Mouse (Mus musculus): Measurements from ENCODE around the gene Jakmip3. TPM values are rescaled to one million over a fixed set of nuclear protein-coding genes. Genes with fewer than 3 reads are reported as not detected.
A peak's percentile ranks its signal among the peaks of the same experiment; 100 is the strongest.

Jakmip3 gene
- polyA plus RNA-seq, 1 experiment from 2014 or later: 0.15 TPM

GRCm38 (mm10) chr7:139075054-139075794, 134.7 kb downstream of the Jakmip3 start:
- Histone ChIP-seq H3K4me1 (no peaks in the 10 kb centered on the region), H3K9ac (no peak overlapping the region), H3K4me2 (no peak overlapping the region), H3K27ac (no peak overlapping the region), H3K9me3 (no peaks in the 10 kb centered on the region), H3K27me3 (no peaks in the 10 kb centered on the region), H3K36me3 (no peaks in the 10 kb centered on the region), H3K4me3 (no peak overlapping the region)
- WGBS: 47% methylated on average over 14 of the region's 14 CpGs
- ATAC-seq (ENCODE audit: borderline replicate concordance, extremely low read depth, low FRiP score, low TSS enrichment): no peak

- WGBS: 17% methylated on average over 7 of the region's 7 CpGs
- H3K4me3 ChIP-seq: no peak overlapping the region
- no peak overlapping the region for H3K4me2 ChIP-seq
- no peak for ATAC-seq (ENCODE audit: borderline replicate concordance, extremely low read depth, low FRiP score, low TSS enrichment)
- no peaks in the 10 kb centered on the region for H3K4me1 ChIP-seq
- H3K9ac ChIP-seq: no peak overlapping the region
- H3K27ac ChIP-seq: no peak overlapping the region
- H3K36me3 ChIP-seq: no peaks in the 10 kb centered on the region
- 0 out of 2 replicates have a peak, but pooled peaks cover 4% of the 10 kb centered on the region for H3K27me3 ChIP-seq
- H3K9me3 ChIP-seq: no peaks in the 10 kb centered on the region
Observed at GRCm38 (mm10) chr7:139077283-139077682, 136.8 kb downstream of the Jakmip3 start.

GRCm38 (mm10) chr7:139078181-139078580, 137.7 kb downstream of the Jakmip3 start:
- Histone ChIP-seq H3K4me2 (no peak overlapping the region), H3K4me1 (no peaks in the 10 kb centered on the region), H3K9me3 (no peaks in the 10 kb centered on the region), H3K9ac (no peak overlapping the region), H3K4me3 (no peak overlapping the region), H3K27ac (no peak overlapping the region), H3K36me3 (no peaks in the 10 kb centered on the region), H3K27me3 (0 out of 2 replicates have a peak, but pooled peaks cover 8% of the 10 kb centered on the region)
- no peak for ATAC-seq (ENCODE audit: borderline replicate concordance, extremely low read depth, low FRiP score, low TSS enrichment)
- 41% methylated on average over 6 of the region's 6 CpGs for WGBS

- no peaks in the 10 kb centered on the region for H3K4me1 ChIP-seq
- H3K4me3 ChIP-seq: no peak overlapping the region
- no peaks in the 10 kb centered on the region for H3K9me3 ChIP-seq
- 0 out of 2 replicates have a peak, but pooled peaks cover 8% of the 10 kb centered on the region for H3K27me3 ChIP-seq
- 66% methylated on average over 7 of the region's 7 CpGs for WGBS
- ATAC-seq (ENCODE audit: borderline replicate concordance, extremely low read depth, low FRiP score, low TSS enrichment): no peak
- H3K4me2 ChIP-seq: no peak overlapping the region
- no peak overlapping the region for H3K27ac ChIP-seq
- no peaks in the 10 kb centered on the region for H3K36me3 ChIP-seq
- H3K9ac ChIP-seq: no peak overlapping the region
Observed at GRCm38 (mm10) chr7:139079141-139079540, 138.6 kb downstream of the Jakmip3 start.

GRCm38 (mm10) chr7:139080714-139081113, 140.2 kb downstream of the Jakmip3 start:
- no peak for ATAC-seq (ENCODE audit: borderline replicate concordance, extremely low read depth, low FRiP score, low TSS enrichment)
- no peaks in the 10 kb centered on the region for H3K9me3 ChIP-seq
- no peak overlapping the region for H3K27ac ChIP-seq
- peaks cover 20% of the 10 kb centered on the region for H3K27me3 ChIP-seq
- H3K4me2 ChIP-seq: no peak overlapping the region
- no peak overlapping the region for H3K9ac ChIP-seq
- H3K36me3 ChIP-seq: no peaks in the 10 kb centered on the region
- H3K4me1 ChIP-seq: no peaks in the 10 kb centered on the region
- no peak overlapping the region for H3K4me3 ChIP-seq
- WGBS: 63% methylated on average over 4 of the region's 4 CpGs

- H3K9me3 ChIP-seq: no peaks in the 10 kb centered on the region
- H3K27me3 ChIP-seq: peaks cover 25% of the 10 kb centered on the region
- no peak overlapping the region for H3K4me3 ChIP-seq
- H3K9ac ChIP-seq: no peak overlapping the region
- 59% methylated on average over 5 of the region's 5 CpGs for WGBS
- ATAC-seq (ENCODE audit: borderline replicate concordance, extremely low read depth, low FRiP score, low TSS enrichment): no peak
- no peak overlapping the region for H3K27ac ChIP-seq
- no peak overlapping the region for H3K4me2 ChIP-seq
- H3K36me3 ChIP-seq: no peaks in the 10 kb centered on the region
- no peaks in the 10 kb centered on the region for H3K4me1 ChIP-seq
Observed at GRCm38 (mm10) chr7:139081158-139081557, 140.6 kb downstream of the Jakmip3 start.

- no peaks in the 10 kb centered on the region for H3K9me3 ChIP-seq
- 81% methylated on average over 8 of the region's 8 CpGs for WGBS
- no peaks in the 10 kb centered on the region for H3K36me3 ChIP-seq
- no peak overlapping the region for H3K9ac ChIP-seq
- no peak overlapping the region for H3K4me3 ChIP-seq
- H3K27ac ChIP-seq: no peak overlapping the region
- ATAC-seq (ENCODE audit: borderline replicate concordance, extremely low read depth, low FRiP score, low TSS enrichment): no peak
- peaks cover 36% of the 10 kb centered on the region for H3K27me3 ChIP-seq
- H3K4me2 ChIP-seq: no peak overlapping the region
- 0 out of 2 replicates have a peak, but pooled peaks cover 5% of the 10 kb centered on the region for H3K4me1 ChIP-seq
Observed at GRCm38 (mm10) chr7:139082281-139082680, 141.8 kb downstream of the Jakmip3 start.

- ATAC-seq (ENCODE audit: borderline replicate concordance, extremely low read depth, low FRiP score, low TSS enrichment): no peak
- WGBS: 43% methylated on average over 1 of the region's 1 CpGs
Observed at GRCm38 (mm10) chr7:139084316-139084715, 143.8 kb downstream of the Jakmip3 start.

GRCm38 (mm10) chr7:139085629-139086194, 145.2 kb downstream of the Jakmip3 start, which contains the start of gene Dpysl4:
Gene Dpysl4, plus strand, starts transcription at chr7:139086001.
- Histone ChIP-seq H3K27me3 (peaks cover 43% of the 10 kb centered on the region), H3K36me3 (no peaks in the 10 kb centered on the region), H3K4me3 (peak within 1 kb of the TSS; percentile 55), H3K4me2 (peak within 1 kb of the TSS; percentile 93), H3K9me3 (no peaks in the 10 kb centered on the region), H3K27ac (no peak within 1 kb of the TSS), H3K4me1 (0 out of 2 replicates have a peak, but pooled peaks cover 5% of the 10 kb centered on the region), H3K9ac (peak within 1 kb of the TSS; percentile 48)
- WGBS: 5% methylated on average over 32 of the region's 32 CpGs
- ATAC-seq (ENCODE audit: borderline replicate concordance, extremely low read depth, low FRiP score, low TSS enrichment): peak; percentile 81; the same call in 1 of the 2 replicates

More at GRCm38 (mm10) chr7:139084316-139084715, 143.8 kb downstream of the Jakmip3 start:
- no peak overlapping the region for H3K9ac ChIP-seq
- 0 out of 2 replicates have a peak, but pooled peaks cover 5% of the 10 kb centered on the region for H3K4me1 ChIP-seq
- peaks cover 43% of the 10 kb centered on the region for H3K27me3 ChIP-seq
- no peaks in the 10 kb centered on the region for H3K36me3 ChIP-seq
- no peak overlapping the region for H3K27ac ChIP-seq
- no peak overlapping the region for H3K4me2 ChIP-seq
- no peaks in the 10 kb centered on the region for H3K9me3 ChIP-seq
- no peak overlapping the region for H3K4me3 ChIP-seq

GRCm38 (mm10) chr7:139086195-139087158, 145.9 kb downstream of the Jakmip3 start:
- Histone ChIP-seq H3K27ac (no peak overlapping the region), H3K9ac (peak overlapping the region; percentile 48), H3K4me1 (0 out of 2 replicates have a peak, but pooled peaks cover 5% of the 10 kb centered on the region), H3K4me3 (peak overlapping the region; percentile 55), H3K36me3 (no peaks in the 10 kb centered on the region), H3K9me3 (no peaks in the 10 kb centered on the region), H3K4me2 (peak overlapping the region; percentile 93), H3K27me3 (peaks cover 43% of the 10 kb centered on the region)
- 3% methylated on average over 61 of the region's 61 CpGs for WGBS
- peak; percentile 50; the same call in 1 of the 2 replicates for ATAC-seq (ENCODE audit: borderline replicate concordance, extremely low read depth, low FRiP score, low TSS enrichment)

GRCm38 (mm10) chr7:139087801-139088200, 147.3 kb downstream of the Jakmip3 start:
- WGBS: 45% methylated on average over 2 of the region's 2 CpGs
- 0 out of 2 replicates have a peak, but pooled peaks cover 5% of the 10 kb centered on the region for H3K4me1 ChIP-seq

More at GRCm38 (mm10) chr7:139087801-139088200, 147.3 kb downstream of the Jakmip3 start:
- H3K4me3 ChIP-seq: no peak overlapping the region
- H3K36me3 ChIP-seq: no peaks in the 10 kb centered on the region
- no peak for ATAC-seq (ENCODE audit: borderline replicate concordance, extremely low read depth, low FRiP score, low TSS enrichment)
- H3K4me2 ChIP-seq: no peak overlapping the region
- no peaks in the 10 kb centered on the region for H3K9me3 ChIP-seq
- no peak overlapping the region for H3K9ac ChIP-seq
- H3K27me3 ChIP-seq: peaks cover 37% of the 10 kb centered on the region
- H3K27ac ChIP-seq: no peak overlapping the region
